Mouse (Mus musculus) E14TG2a.4 (cell line): ENCODE measurements at regions not wholly inside any gene's neighbourhood (a gene's known extent, or its start where the extent isn't known, plus 50 kb on each side); places are given as distances from the start of the nearest gene placed in this dataset.

Experiments
- CTCF ChIP-seq: conservative IDR thresholded peaks from 2 replicates; pipeline ENCODE4 v1.5.1; 2014; ENCODE audit warnings: low read length
- NANOG ChIP-seq: IDR thresholded peaks from 2 replicates; pipeline ENCODE4 v1.6.1; 2014; ENCODE audit warnings: borderline replicate concordance, low read length, mixed read lengths
- POU5F1 ChIP-seq: IDR thresholded peaks from 2 replicates; pipeline ENCODE4 v1.6.1; 2014; ENCODE audit warnings: low read length, borderline replicate concordance

DNA sequence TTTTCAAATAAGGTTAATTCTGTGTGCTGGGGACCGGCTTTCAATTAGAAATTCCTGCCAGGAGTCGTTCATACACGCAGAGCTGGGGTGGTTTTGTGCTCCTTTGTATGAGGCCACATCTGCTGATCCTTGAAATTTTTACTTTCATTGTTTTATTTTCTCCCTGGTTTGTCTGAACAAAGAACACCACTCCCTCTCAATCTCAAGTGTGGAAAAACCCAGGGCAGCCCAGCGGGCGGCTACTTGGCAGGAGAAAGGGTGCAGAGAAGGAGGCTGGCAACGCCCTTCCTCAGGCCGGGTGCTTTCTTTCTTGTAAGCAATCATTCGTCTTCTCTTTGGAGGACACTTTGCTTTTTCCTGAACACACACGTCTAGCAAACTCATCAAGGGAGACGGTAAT lies 79.4 kb upstream of the Btg3 start:
- TF ChIP-seq CTCF = no peak
- TF ChIP-seq NANOG = peak; percentile 74
- no peak for TF ChIP-seq POU5F1
